Mouse (Mus musculus): ENCODE results near the gene Gm4567. TPM values are rescaled to one million over a fixed set of nuclear protein-coding genes. Genes with fewer than 3 reads are reported as not detected.

The Gm4567 gene
- polyA plus RNA-seq (2014; fragmentation: Illumina TruSeq; extraction: RNeasy Lipid Tissue Mini Kit (QIAGEN cat#74804); ENCODE audit: low read depth, low replicate concordance), result not detected

GRCm38 (mm10) chr7:22719610-22720009 lies at the start of gene Gm4567:
Gene Gm4567, minus strand, starts transcription at chr7:22719710.

GRCm38 (mm10) chr7:22761397-22761796 lies 41.9 kb upstream of the Gm4567 start, which contains the start of gene Vmn1r157:
Gene Vmn1r157, plus strand, starts transcription at chr7:22761697.

GRCm38 (mm10) chr7:22692217-22692616 lies 27.3 kb downstream of the Gm4567 start, which contains the start of gene Gm8693:
Gene Gm8693, minus strand, starts transcription at chr7:22692317.

Other genes with a start within 250 kb of the Gm4567 start
- gene Vmn1r151, start 220.0 kb downstream of the Gm4567 start, polyA plus RNA-seq (2014; fragmentation: Illumina TruSeq; extraction: RNeasy Lipid Tissue Mini Kit (QIAGEN cat#74804); ENCODE audit: low read depth, low replicate concordance), result not detected
- gene Vmn1r152, start 196.7 kb downstream of the Gm4567 start, polyA plus RNA-seq (2014; fragmentation: Illumina TruSeq; extraction: RNeasy Lipid Tissue Mini Kit (QIAGEN cat#74804); ENCODE audit: low read depth, low replicate concordance), result not detected
- not detected for gene Gm8677, start 184.8 kb downstream of the Gm4567 start, polyA plus RNA-seq (2014; fragmentation: Illumina TruSeq; extraction: RNeasy Lipid Tissue Mini Kit (QIAGEN cat#74804); ENCODE audit: low read depth, low replicate concordance)
- not detected for gene Gm4201, start 154.4 kb downstream of the Gm4567 start, polyA plus RNA-seq (2014; fragmentation: Illumina TruSeq; extraction: RNeasy Lipid Tissue Mini Kit (QIAGEN cat#74804); ENCODE audit: low read depth, low replicate concordance)
- not detected for gene Gm4565, start 131.6 kb downstream of the Gm4567 start, polyA plus RNA-seq (2014; fragmentation: Illumina TruSeq; extraction: RNeasy Lipid Tissue Mini Kit (QIAGEN cat#74804); ENCODE audit: low read depth, low replicate concordance)
- not detected for gene Vmn1r155, start 61.7 kb downstream of the Gm4567 start, polyA plus RNA-seq (2014; fragmentation: Illumina TruSeq; extraction: RNeasy Lipid Tissue Mini Kit (QIAGEN cat#74804); ENCODE audit: low read depth, low replicate concordance)
- gene Gm8693, start 27.4 kb downstream of the Gm4567 start, polyA plus RNA-seq (2014; fragmentation: Illumina TruSeq; extraction: RNeasy Lipid Tissue Mini Kit (QIAGEN cat#74804); ENCODE audit: low read depth, low replicate concordance), result not detected
- gene Vmn1r157, start 42.0 kb upstream of the Gm4567 start, polyA plus RNA-seq (2014; fragmentation: Illumina TruSeq; extraction: RNeasy Lipid Tissue Mini Kit (QIAGEN cat#74804); ENCODE audit: low read depth, low replicate concordance), result not detected
- not detected for gene Vmn1r158, start 71.1 kb upstream of the Gm4567 start, polyA plus RNA-seq (2014; fragmentation: Illumina TruSeq; extraction: RNeasy Lipid Tissue Mini Kit (QIAGEN cat#74804); ENCODE audit: low read depth, low replicate concordance)
- not detected for gene Vmn1r159, start 123.9 kb upstream of the Gm4567 start, polyA plus RNA-seq (2014; fragmentation: Illumina TruSeq; extraction: RNeasy Lipid Tissue Mini Kit (QIAGEN cat#74804); ENCODE audit: low read depth, low replicate concordance)
- not detected for gene Vmn1r160, start 151.5 kb upstream of the Gm4567 start, polyA plus RNA-seq (2014; fragmentation: Illumina TruSeq; extraction: RNeasy Lipid Tissue Mini Kit (QIAGEN cat#74804); ENCODE audit: low read depth, low replicate concordance)